Mouse (Mus musculus) heart, embryonic 11.5 days (tissue): Measurements from ENCODE around the gene St3gal4. TPM values are rescaled to one million over a fixed set of nuclear protein-coding genes. Genes with fewer than 3 reads are reported as not detected.

ENCODE experiments used
- ATAC-seq: fragments of 200-750 bp; cut with Nextera tagmentation; replicated peaks from 2 replicates; pipeline ENCODE4 v1.8.0; 2017; ENCODE audit warnings: moderate library complexity; ENCODE audit not compliant: insufficient number of reproducible peaks, low FRiP score, low TSS enrichment
- H3K27ac ChIP-seq: fragments of 300-500 bp; sonication (generic); 2 replicates; pipeline ENCODE4 v1.5.1; 2014; ENCODE audit warnings: mild to moderate bottlenecking, low read depth, low read length
- H3K27me3 ChIP-seq: fragments of 300-500 bp; sonication (generic); 2 replicates; pipeline ENCODE4 v1.6.1; 2014; ENCODE audit warnings: mild to moderate bottlenecking, low read length, mixed read lengths; ENCODE audit not compliant: control insufficient read depth, insufficient read depth
- H3K36me3 ChIP-seq: fragments of 300-500 bp; sonication (generic); 2 replicates; pipeline ENCODE4 v1.6.1; 2014; ENCODE audit warnings: mild to moderate bottlenecking, low read length, moderate library complexity, mixed read lengths; ENCODE audit not compliant: control insufficient read depth, insufficient read depth
- H3K4me1 ChIP-seq: fragments of 300-500 bp; sonication (generic); 2 replicates; pipeline ENCODE4 v1.6.1; 2014; ENCODE audit warnings: low read length; ENCODE audit not compliant: control insufficient read depth, insufficient read depth
- H3K4me2 ChIP-seq: fragments of 300-500 bp; sonication (generic); 2 replicates; pipeline ENCODE4 v1.6.1; 2014; ENCODE audit warnings: mild to moderate bottlenecking, moderate library complexity
- H3K4me3 ChIP-seq: fragments of 300-500 bp; sonication (generic); 2 replicates; pipeline ENCODE4 v1.5.1; 2014; ENCODE audit warnings: low read depth, low read length
- H3K9ac ChIP-seq: fragments of 300-500 bp; sonication (generic); 2 replicates; pipeline ENCODE4 v1.6.1; 2014; ENCODE audit warnings: mild to moderate bottlenecking, low read depth, low read length, moderate library complexity
- H3K9me3 ChIP-seq: fragments of 300-500 bp; sonication (generic); replicated peaks from 2 replicates; pipeline ENCODE4 v1.6.1; 2016; ENCODE audit warnings: low read length; ENCODE audit not compliant: control insufficient read depth
- WGBS: fragments of 180-500 bp; shearing (Covaris S2); extraction: QIAGEN DNeasy Blood & Tissue Kit; methylation state at CpG from one replicate; pipeline ENCODE4 v1.1.7; 2014; ENCODE audit not compliant: insufficient replicate concordance; 5-methylcytosine and 5-hydroxymethylcytosine counted together
- polyA plus RNA-seq: library from polyadenylated mRNA; unstranded; fragments of >200 nt; fragmentation: Nextera tagmentation; extraction: Ambion mirVana; gene quantifications from 2 replicates; pipeline ENCODE4 v1.2.1, GENCODE M21; 2014

St3gal4 gene
- polyA plus RNA-seq, 1 experiment from 2014 or later: 20.5 TPM

- WGBS: 49% methylated on average over 2 of the region's 2 CpGs
- no peak for ATAC-seq
- Histone ChIP-seq H3K27me3 (no peaks in the 10 kb centered on the region), H3K4me1 (peaks cover 6% of the 10 kb centered on the region; the same call in 1 of the 2 replicates), H3K27ac (no peak overlapping the region), H3K9me3 (no peaks in the 10 kb centered on the region), H3K36me3 (no peaks in the 10 kb centered on the region), H3K4me3 (no peak overlapping the region), H3K9ac (no peak overlapping the region), H3K4me2 (no peak overlapping the region)
Measured at GRCm38 (mm10) chr9:35061446-35061845, 57.6 kb downstream of the St3gal4 start.

- no peak for ATAC-seq
- no peaks in the 10 kb centered on the region for H3K27me3 ChIP-seq
- no peak overlapping the region for H3K4me3 ChIP-seq
- no peak overlapping the region for H3K4me2 ChIP-seq
- 83% methylated on average over 5 of the region's 5 CpGs for WGBS
- H3K36me3 ChIP-seq: no peaks in the 10 kb centered on the region
- no peaks in the 10 kb centered on the region for H3K9me3 ChIP-seq
- H3K9ac ChIP-seq: no peak overlapping the region
- peaks cover 6% of the 10 kb centered on the region; the same call in 1 of the 2 replicates for H3K4me1 ChIP-seq
- no peak overlapping the region for H3K27ac ChIP-seq
Measured at GRCm38 (mm10) chr9:35059881-35060280, 59.2 kb downstream of the St3gal4 start.

GRCm38 (mm10) chr9:35058596-35059354 lies 60.3 kb downstream of the St3gal4 start:
- no peaks in the 10 kb centered on the region; the same call in 1 of the 2 replicates for H3K36me3 ChIP-seq
- 90% methylated on average over 2 of the region's 2 CpGs for whole genome bisulfite sequencing
- H3K27me3 ChIP-seq: peaks cover 2% of the 10 kb centered on the region; the same call in 1 of the 2 replicates
- H3K4me3 ChIP-seq: no peak overlapping the region
- no peaks in the 10 kb centered on the region for H3K9me3 ChIP-seq
- peaks cover 6% of the 10 kb centered on the region; the same call in 1 of the 2 replicates for H3K4me1 ChIP-seq
- H3K27ac ChIP-seq: no peak overlapping the region
- ATAC-seq: no peak
- H3K4me2 ChIP-seq: no peak overlapping the region
- no peak overlapping the region for H3K9ac ChIP-seq

- peaks cover 6% of the 10 kb centered on the region; the same call in 1 of the 2 replicates for H3K4me1 ChIP-seq
- no peaks in the 10 kb centered on the region; the same call in 1 of the 2 replicates for H3K36me3 ChIP-seq
- no peak for ATAC-seq
- H3K9ac ChIP-seq: no peak overlapping the region
- H3K9me3 ChIP-seq: no peaks in the 10 kb centered on the region
- no peak overlapping the region for H3K4me2 ChIP-seq
- 80% methylated on average over 4 of the region's 4 CpGs for WGBS
- peaks cover 6% of the 10 kb centered on the region for H3K27me3 ChIP-seq
- no peak overlapping the region for H3K27ac ChIP-seq
- H3K4me3 ChIP-seq: no peak overlapping the region
Measured at GRCm38 (mm10) chr9:35058186-35058585, 60.9 kb downstream of the St3gal4 start.

GRCm38 (mm10) chr9:35057631-35058030 lies 61.4 kb downstream of the St3gal4 start:
- Histone ChIP-seq H3K27ac (no peak overlapping the region), H3K9ac (no peak overlapping the region), H3K9me3 (no peaks in the 10 kb centered on the region), H3K4me1 (peaks cover 7% of the 10 kb centered on the region; the same call in 1 of the 2 replicates), H3K4me2 (no peak overlapping the region), H3K27me3 (peaks cover 8% of the 10 kb centered on the region), H3K4me3 (no peak overlapping the region), H3K36me3 (no peaks in the 10 kb centered on the region; the same call in 1 of the 2 replicates)
- no peak for ATAC-seq
- 84% methylated on average over 6 of the region's 6 CpGs for WGBS

- no peaks in the 10 kb centered on the region; the same call in 1 of the 2 replicates for H3K36me3 ChIP-seq
- no peak overlapping the region for H3K4me3 ChIP-seq
- no peaks in the 10 kb centered on the region for H3K9me3 ChIP-seq
- H3K4me1 ChIP-seq: peaks cover 13% of the 10 kb centered on the region; the same call in 1 of the 2 replicates
- no peak overlapping the region for H3K4me2 ChIP-seq
- H3K27me3 ChIP-seq: peaks cover 8% of the 10 kb centered on the region
- no peak overlapping the region for H3K9ac ChIP-seq
- H3K27ac ChIP-seq: no peak overlapping the region
- WGBS: 82% methylated on average over 3 of the region's 3 CpGs
- no peak for ATAC-seq
Measured at GRCm38 (mm10) chr9:35056611-35057010, 62.5 kb downstream of the St3gal4 start.

- Histone ChIP-seq H3K27ac (no peak overlapping the region), H3K4me2 (no peak overlapping the region), H3K9me3 (no peaks in the 10 kb centered on the region), H3K9ac (no peak overlapping the region), H3K4me3 (no peak overlapping the region), H3K27me3 (peaks cover 8% of the 10 kb centered on the region), H3K4me1 (peaks cover 9% of the 10 kb centered on the region; the same call in 1 of the 2 replicates), H3K36me3 (no peaks in the 10 kb centered on the region; the same call in 1 of the 2 replicates)
- no peak for ATAC-seq
- 84% methylated on average over 11 of the region's 11 CpGs for WGBS
Measured at GRCm38 (mm10) chr9:35055528-35056330, 63.3 kb downstream of the St3gal4 start.

GRCm38 (mm10) chr9:35053669-35054068 lies 65.4 kb downstream of the St3gal4 start:
- no peak overlapping the region for H3K4me2 ChIP-seq
- WGBS: 87% methylated on average over 3 of the region's 3 CpGs
- no peaks in the 10 kb centered on the region; the same call in 1 of the 2 replicates for H3K36me3 ChIP-seq
- H3K27ac ChIP-seq: no peak overlapping the region
- H3K4me3 ChIP-seq: no peak overlapping the region
- no peak for ATAC-seq
- no peak overlapping the region for H3K9ac ChIP-seq
- no peaks in the 10 kb centered on the region for H3K9me3 ChIP-seq
- peaks cover 8% of the 10 kb centered on the region for H3K27me3 ChIP-seq
- peaks cover 9% of the 10 kb centered on the region; the same call in 1 of the 2 replicates for H3K4me1 ChIP-seq
